Mouse (Mus musculus): ENCODE data around the gene Pbx1. TPM values are rescaled to one million over a fixed set of nuclear protein-coding genes. Genes with fewer than 3 reads are reported as not detected.

Pbx1 gene
- total RNA-seq, 1 experiment, result 10.0 TPM

DNA sequence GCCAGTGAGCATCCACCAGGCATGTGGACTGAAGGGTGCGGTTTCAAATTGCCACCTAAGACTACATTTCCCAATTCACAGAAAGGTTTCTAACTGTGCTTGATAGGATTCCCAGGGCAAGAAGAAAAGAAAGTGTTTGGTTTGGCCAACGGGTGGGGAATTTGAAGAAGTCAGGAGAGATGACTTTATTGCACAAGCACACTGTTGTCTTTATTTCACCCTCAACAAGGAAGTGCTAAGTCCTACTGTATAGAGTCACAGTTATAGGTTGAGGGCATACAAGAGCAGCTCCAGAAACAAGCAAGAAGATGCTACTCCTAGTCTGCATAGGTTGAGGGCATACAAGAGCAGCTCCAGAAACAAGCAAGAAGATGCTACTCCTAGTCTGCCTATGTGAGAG lies 60.0 kb downstream of the Pbx1 start:
- H3K27ac ChIP-seq (ENCODE audit: insufficient read depth, low read depth, low read length, poor library complexity, severe bottlenecking), result no peak overlapping the region
- no peaks in the 10 kb centered on the region for H3K4me1 ChIP-seq (ENCODE audit: control insufficient read depth in 2 of 2, insufficient read depth in 2 of 2, low read length in 2 of 2, poor library complexity in 1 of 2)
- TF ChIP-seq ZNF384 (IDR thresholded peaks at IDR 0.05; ENCODE audit: low read depth, low read length), result no peak
- TF ChIP-seq MAFK (IDR thresholded peaks at IDR 0.05; ENCODE audit: insufficient read depth, low read depth, low read length), result no peak
- no peak overlapping the region for H3K4me3 ChIP-seq (ENCODE audit: insufficient read depth in 1 of 2, low read depth in 1 of 2, low read length in 2 of 2, poor library complexity in 1 of 2, severe bottlenecking in 1 of 2)
- no peaks in the 10 kb centered on the region for H3K9me3 ChIP-seq (ENCODE audit: control insufficient read depth, insufficient read depth, low read depth, low read length)
- no peaks in the 10 kb centered on the region for H3K36me3 ChIP-seq (ENCODE audit: control insufficient read depth, insufficient read depth, low read length, poor library complexity, severe bottlenecking)
- in situ Hi-C loops (cut with MboI; ENCODE audit: low sequenced_read_pairs in 2 of 2, unreplicated experiment in 2 of 2), result no loop called here
- no peak for DNase-seq (ENCODE audit: low read depth, low spot score)
- no peak overlapping the region for H3K9ac ChIP-seq (ENCODE audit: insufficient read depth, low read depth, low read length, poor library complexity, severe bottlenecking)

- H3K4me1 ChIP-seq (ENCODE audit: control insufficient read depth in 2 of 2, insufficient read depth in 2 of 2, low read length in 2 of 2, poor library complexity in 1 of 2), result no peaks in the 10 kb centered on the region
- no peak for DNase-seq (ENCODE audit: low read depth, low spot score)
- H3K4me3 ChIP-seq (ENCODE audit: insufficient read depth in 1 of 2, low read depth in 1 of 2, low read length in 2 of 2, poor library complexity in 1 of 2, severe bottlenecking in 1 of 2), result no peak overlapping the region
- H3K9ac ChIP-seq (ENCODE audit: insufficient read depth, low read depth, low read length, poor library complexity, severe bottlenecking), result no peak overlapping the region
- no peak overlapping the region for H3K27ac ChIP-seq (ENCODE audit: insufficient read depth, low read depth, low read length, poor library complexity, severe bottlenecking)
- H3K9me3 ChIP-seq (ENCODE audit: control insufficient read depth, insufficient read depth, low read depth, low read length), result no peaks in the 10 kb centered on the region
- TF ChIP-seq ZNF384 (IDR thresholded peaks at IDR 0.05; ENCODE audit: low read depth, low read length) (no peak), MAFK (IDR thresholded peaks at IDR 0.05; ENCODE audit: insufficient read depth, low read depth, low read length) (no peak), ZC3H11A (IDR thresholded peaks at IDR 0.05; ENCODE audit: borderline replicate concordance, low read depth, low read length) (no peak), CHD2 (IDR thresholded peaks at IDR 0.05; ENCODE audit: low read depth, low read length) (no peak), HCFC1 (IDR thresholded peaks at IDR 0.05; ENCODE audit: borderline replicate concordance, insufficient read depth, low read length) (no peak)
- in situ Hi-C loops (cut with MboI; ENCODE audit: low sequenced_read_pairs in 2 of 2, unreplicated experiment in 2 of 2), result no loop called here
- H3K36me3 ChIP-seq (ENCODE audit: control insufficient read depth, insufficient read depth, low read length, poor library complexity, severe bottlenecking), result no peaks in the 10 kb centered on the region
These were observed 61.1 kb downstream of the Pbx1 start for GRCm38 (mm10) chr1:168370966-168371365.

GRCm38 (mm10) chr1:168366261-168366660 lies 65.8 kb downstream of the Pbx1 start:
- in situ Hi-C loops (cut with MboI; ENCODE audit: low sequenced_read_pairs in 2 of 2, unreplicated experiment in 2 of 2), result no loop called here
- Histone ChIP-seq H3K36me3 (ENCODE audit: control insufficient read depth, insufficient read depth, low read length, poor library complexity, severe bottlenecking) (no peaks in the 10 kb centered on the region), H3K9ac (ENCODE audit: insufficient read depth, low read depth, low read length, poor library complexity, severe bottlenecking) (no peak overlapping the region), H3K4me3 (ENCODE audit: insufficient read depth in 1 of 2, low read depth in 1 of 2, low read length in 2 of 2, poor library complexity in 1 of 2, severe bottlenecking in 1 of 2) (no peak overlapping the region), H3K9me3 (ENCODE audit: control insufficient read depth, insufficient read depth, low read depth, low read length) (no peaks in the 10 kb centered on the region), H3K27ac (ENCODE audit: insufficient read depth, low read depth, low read length, poor library complexity, severe bottlenecking) (no peak overlapping the region), H3K4me1 (ENCODE audit: control insufficient read depth in 2 of 2, insufficient read depth in 2 of 2, low read length in 2 of 2, poor library complexity in 1 of 2) (no peaks in the 10 kb centered on the region)
- DNase-seq (ENCODE audit: low read depth, low spot score), result no peak
- TF ChIP-seq ZNF384 (IDR thresholded peaks at IDR 0.05; ENCODE audit: low read depth, low read length), result no peak

- no peak for DNase-seq (ENCODE audit: low read depth, low spot score)
- no peak overlapping the region for H3K27ac ChIP-seq (ENCODE audit: insufficient read depth, low read depth, low read length, poor library complexity, severe bottlenecking)
- no peaks in the 10 kb centered on the region for H3K36me3 ChIP-seq (ENCODE audit: control insufficient read depth, insufficient read depth, low read length, poor library complexity, severe bottlenecking)
- no peaks in the 10 kb centered on the region for H3K9me3 ChIP-seq (ENCODE audit: control insufficient read depth, insufficient read depth, low read depth, low read length)
- H3K4me1 ChIP-seq (ENCODE audit: control insufficient read depth in 2 of 2, insufficient read depth in 2 of 2, low read length in 2 of 2, poor library complexity in 1 of 2), result peaks cover 0 to 2% of the 10 kb centered on the region in 2 experiments; a peak in 1 of 4 replicates
- no peak for TF ChIP-seq ZC3H11A (IDR thresholded peaks at IDR 0.05; ENCODE audit: borderline replicate concordance, low read depth, low read length)
- no peak for TF ChIP-seq HCFC1 (IDR thresholded peaks at IDR 0.05; ENCODE audit: borderline replicate concordance, insufficient read depth, low read length)
- TF ChIP-seq ZNF384 (IDR thresholded peaks at IDR 0.05; ENCODE audit: low read depth, low read length), result no peak
- TF ChIP-seq CHD2 (IDR thresholded peaks at IDR 0.05; ENCODE audit: low read depth, low read length), result no peak
- no peak for TF ChIP-seq MAFK (IDR thresholded peaks at IDR 0.05; ENCODE audit: insufficient read depth, low read depth, low read length)
- H3K4me3 ChIP-seq (ENCODE audit: insufficient read depth in 1 of 2, low read depth in 1 of 2, low read length in 2 of 2, poor library complexity in 1 of 2, severe bottlenecking in 1 of 2), result no peak overlapping the region
- in situ Hi-C loops (cut with MboI; ENCODE audit: low sequenced_read_pairs in 2 of 2, unreplicated experiment in 2 of 2), result no loop called here
- H3K9ac ChIP-seq (ENCODE audit: insufficient read depth, low read depth, low read length, poor library complexity, severe bottlenecking), result no peak overlapping the region
These were observed 67.7 kb downstream of the Pbx1 start for GRCm38 (mm10) chr1:168364325-168364724.

DNA sequence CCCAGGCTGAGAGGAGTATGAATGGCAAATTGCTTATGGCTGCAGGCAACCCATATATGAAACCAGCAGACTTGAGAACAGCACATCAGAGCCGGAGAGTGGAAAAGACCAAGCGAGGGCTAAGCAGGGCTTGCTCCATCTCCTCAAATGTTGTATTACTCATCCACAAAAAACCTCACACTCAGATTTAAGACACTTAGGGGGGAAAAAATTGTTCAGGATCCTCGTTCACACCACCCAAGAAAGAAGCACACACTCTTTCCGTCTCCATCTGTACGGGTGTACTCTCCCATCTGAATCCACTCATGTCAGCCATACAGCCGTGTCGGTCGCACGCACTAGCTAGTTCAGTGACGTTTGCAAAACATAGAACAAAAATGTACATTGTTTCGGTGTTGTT lies 69.0 kb downstream of the Pbx1 start:
- in situ Hi-C loops (cut with MboI; ENCODE audit: low sequenced_read_pairs in 2 of 2, unreplicated experiment in 2 of 2), result no loop called here
- TF ChIP-seq CHD2 (IDR thresholded peaks at IDR 0.05; ENCODE audit: low read depth, low read length) (no peak), HCFC1 (IDR thresholded peaks at IDR 0.05; ENCODE audit: borderline replicate concordance, insufficient read depth, low read length) (no peak), ZNF384 (IDR thresholded peaks at IDR 0.05; ENCODE audit: low read depth, low read length) (no peak), MAFK (IDR thresholded peaks at IDR 0.05; ENCODE audit: insufficient read depth, low read depth, low read length) (no peak), ZC3H11A (IDR thresholded peaks at IDR 0.05; ENCODE audit: borderline replicate concordance, low read depth, low read length) (no peak)
- H3K9ac ChIP-seq (ENCODE audit: insufficient read depth, low read depth, low read length, poor library complexity, severe bottlenecking), result no peak overlapping the region
- no peak overlapping the region for H3K4me3 ChIP-seq (ENCODE audit: insufficient read depth in 1 of 2, low read depth in 1 of 2, low read length in 2 of 2, poor library complexity in 1 of 2, severe bottlenecking in 1 of 2)
- H3K9me3 ChIP-seq (ENCODE audit: control insufficient read depth, insufficient read depth, low read depth, low read length), result no peaks in the 10 kb centered on the region
- no peaks in the 10 kb centered on the region for H3K36me3 ChIP-seq (ENCODE audit: control insufficient read depth, insufficient read depth, low read length, poor library complexity, severe bottlenecking)
- peaks cover 0 to 7% of the 10 kb centered on the region in 2 experiments; a peak in 1 of 4 replicates for H3K4me1 ChIP-seq (ENCODE audit: control insufficient read depth in 2 of 2, insufficient read depth in 2 of 2, low read length in 2 of 2, poor library complexity in 1 of 2)
- H3K27ac ChIP-seq (ENCODE audit: insufficient read depth, low read depth, low read length, poor library complexity, severe bottlenecking), result no peak overlapping the region
- no peak for DNase-seq (ENCODE audit: low read depth, low spot score)

Measured in ES-E14 (cell line).